Mouse (Mus musculus) neural tube, embryonic 12.5 days (tissue): ENCODE results near the gene Rab7b. TPM values are rescaled to one million over a fixed set of nuclear protein-coding genes. Genes with fewer than 3 reads are reported as not detected.

Experiments used
- ATAC-seq: fragments of 200-750 bp; cut with Nextera tagmentation; 2 replicates; pipeline ENCODE4 v1.8.0; 2017; ENCODE audit warnings: low read depth, mild to moderate bottlenecking, moderate TSS enrichment, moderate library complexity; ENCODE audit not compliant: low FRiP score
- H3K27ac ChIP-seq: fragments of 300-500 bp; sonication (generic); 2 replicates; pipeline ENCODE4 v1.5.1; 2016
- H3K27me3 ChIP-seq: fragments of 300-500 bp; sonication (generic); replicated peaks from 2 replicates; pipeline ENCODE4 v1.6.1; 2016; ENCODE audit warnings: mild to moderate bottlenecking
- H3K36me3 ChIP-seq: fragments of 300-500 bp; sonication (generic); 2 replicates; pipeline ENCODE4 v1.6.1; 2016; ENCODE audit warnings: mild to moderate bottlenecking
- H3K4me1 ChIP-seq: fragments of 300-500 bp; sonication (generic); 2 replicates; pipeline ENCODE4 v1.6.1; 2016
- H3K4me2 ChIP-seq: fragments of 300-500 bp; sonication (generic); replicated peaks from 2 replicates; pipeline ENCODE4 v1.6.1; 2016; ENCODE audit warnings: mild to moderate bottlenecking
- H3K4me3 ChIP-seq: fragments of 300-500 bp; sonication (generic); 2 replicates; pipeline ENCODE4 v1.5.1; 2016
- H3K9ac ChIP-seq: fragments of 300-500 bp; sonication (generic); 2 replicates; pipeline ENCODE4 v1.6.1; 2016; ENCODE audit warnings: mild to moderate bottlenecking
- H3K9me3 ChIP-seq: fragments of 300-500 bp; sonication (generic); 2 replicates; pipeline ENCODE4 v1.6.1; 2016; ENCODE audit warnings: mild to moderate bottlenecking
- WGBS: fragments of 180-500 bp; shearing (Covaris S2); methylation state at CpG from one replicate; pipeline ENCODE4 v1.1.7; 2016; 5-methylcytosine and 5-hydroxymethylcytosine counted together
- polyA plus RNA-seq: library from polyadenylated mRNA; unstranded; fragments of >200 nt; fragmentation: Nextera tagmentation; extraction: Ambion mirVana; gene quantifications from 2 replicates; pipeline ENCODE4 v1.2.1, GENCODE M21; 2016

Gene Rab7b
- polyA plus RNA-seq, 1 experiment from 2014 or later, result 1.3 TPM

DNA sequence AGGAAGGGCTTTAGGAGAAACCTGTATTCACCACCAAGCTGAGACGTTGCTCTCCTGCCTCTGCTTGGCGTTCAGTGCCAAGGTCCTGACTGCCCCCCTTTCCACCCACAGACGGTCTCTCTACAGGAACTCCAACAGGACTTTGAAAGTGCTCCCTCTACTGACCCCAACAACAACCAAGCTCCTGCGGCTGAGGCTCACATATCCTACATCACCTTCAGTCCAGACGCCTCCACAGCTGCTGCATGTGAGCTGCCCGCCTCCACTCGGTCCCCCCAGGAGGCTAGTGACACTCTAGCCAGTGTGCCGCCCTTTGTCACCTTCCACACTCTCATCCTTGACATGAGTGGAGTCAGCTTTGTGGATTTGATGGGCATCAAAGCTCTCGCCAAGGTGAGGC lies 75.2 kb downstream of the Rab7b start:
- no peak overlapping the region for H3K4me2 ChIP-seq
- WGBS, result 63% methylated on average over 9 of the region's 9 CpGs
- 0 out of 2 replicates have a peak, but pooled peaks cover 4% of the 10 kb centered on the region for H3K4me1 ChIP-seq
- H3K9me3 ChIP-seq, result no peaks in the 10 kb centered on the region
- H3K27me3 ChIP-seq, result no peaks in the 10 kb centered on the region
- no peak for ATAC-seq
- H3K27ac ChIP-seq, result no peak overlapping the region
- no peak overlapping the region for H3K9ac ChIP-seq
- no peak overlapping the region for H3K4me3 ChIP-seq
- no peaks in the 10 kb centered on the region for H3K36me3 ChIP-seq

DNA sequence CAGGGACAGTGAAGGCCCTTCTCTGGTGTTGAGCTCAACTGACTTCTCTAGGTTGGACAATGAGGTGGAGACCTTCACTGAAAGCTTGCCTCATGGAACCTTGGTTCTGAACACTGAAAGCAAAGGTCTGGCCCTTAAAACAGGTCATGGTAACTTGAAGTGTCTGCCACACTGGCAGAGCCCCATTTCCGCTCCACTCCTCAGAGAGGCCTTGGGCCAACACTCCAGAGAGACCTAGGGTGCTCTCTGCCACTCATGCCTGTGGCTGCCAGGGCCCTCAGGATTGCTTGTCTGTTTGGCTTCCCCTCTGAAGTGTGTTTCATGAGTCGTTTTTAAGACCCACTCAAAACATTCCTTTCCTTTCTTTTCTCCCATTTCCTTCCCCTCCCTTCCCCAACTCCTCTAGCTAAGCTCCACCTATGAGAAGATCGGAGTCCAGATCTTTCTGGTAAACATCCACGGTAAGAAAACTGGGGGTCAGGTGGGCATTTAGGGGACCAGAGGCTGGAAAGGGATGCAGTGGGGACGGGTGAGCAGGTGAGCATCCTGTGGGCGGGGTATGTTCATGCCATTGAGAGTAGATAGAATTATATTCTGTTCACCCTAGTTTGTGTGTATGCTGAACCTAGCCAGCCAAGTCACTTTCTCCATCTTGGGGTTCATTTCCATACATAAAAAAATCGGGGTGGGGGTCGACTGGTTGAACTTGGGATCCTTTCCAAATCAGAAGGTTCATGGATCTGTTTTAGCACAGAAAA lies 76.3 kb downstream of the Rab7b start:
- Histone ChIP-seq H3K4me1 (no peaks in the 10 kb centered on the region), H3K4me2 (no peak overlapping the region), H3K36me3 (no peaks in the 10 kb centered on the region), H3K27me3 (no peaks in the 10 kb centered on the region), H3K4me3 (no peak overlapping the region), H3K27ac (no peak overlapping the region), H3K9ac (no peak overlapping the region), H3K9me3 (no peaks in the 10 kb centered on the region)
- ATAC-seq, result no peak
- WGBS, result 68% methylated on average over 8 of the region's 8 CpGs

Other genes with a start within 250 kb of the Rab7b start
- gene Srgap2, start 161.3 kb upstream of the Rab7b start, polyA plus RNA-seq, result 13.5 and 14.2 TPM in 2 replicates
- 2.4 and 3.4 TPM in 2 replicates for gene Fam72a, start 160.8 kb upstream of the Rab7b start, polyA plus RNA-seq
- not detected in 2 replicates for gene Avpr1b, start 89.5 kb upstream of the Rab7b start, polyA plus RNA-seq
- gene Ctse, start 50.4 kb upstream of the Rab7b start, polyA plus RNA-seq, result 0.11 and 0.18 TPM in 2 replicates
- gene Slc26a9, start 55.3 kb downstream of the Rab7b start, polyA plus RNA-seq, result not detected in 2 replicates
- 0.51 and 0.58 TPM in 2 replicates for gene Pm20d1, start 108.7 kb downstream of the Rab7b start, polyA plus RNA-seq
- gene Slc41a1, start 138.8 kb downstream of the Rab7b start, polyA plus RNA-seq, result 11.3 and 11.4 TPM in 2 replicates
- gene Rab29, start 178.5 kb downstream of the Rab7b start, polyA plus RNA-seq, result 10.0 and 11.3 TPM in 2 replicates
- gene Nucks1, start 221.8 kb downstream of the Rab7b start, polyA plus RNA-seq, result 90.7 and 91.4 TPM in 2 replicates